Mouse (Mus musculus): Measurements from ENCODE around the gene Limch1.

Gene Limch1

GRCm38 (mm10) chr5:66918316-66919305 lies 173.0 kb downstream of the Limch1 start:
- no peak for DNase-seq (ENCODE audit: low read depth, low spot score)

- no peak for DNase-seq (ENCODE audit: low read depth, low spot score)
These were observed 177.0 kb downstream of the Limch1 start for GRCm38 (mm10) chr5:66922582-66922981.

GRCm38 (mm10) chr5:66929291-66929690 lies 183.7 kb downstream of the Limch1 start:
- no peak for DNase-seq (ENCODE audit: low read depth, low spot score)

GRCm38 (mm10) chr5:66933134-66933804 lies 187.6 kb downstream of the Limch1 start:
- no peak for DNase-seq (ENCODE audit: low read depth, low spot score)

GRCm38 (mm10) chr5:66934585-66934984 lies 189.0 kb downstream of the Limch1 start:
- no peak for DNase-seq (ENCODE audit: low read depth, low spot score)

- DNase-seq (ENCODE audit: low read depth, low spot score): no peak
These were observed 191.7 kb downstream of the Limch1 start for GRCm38 (mm10) chr5:66937376-66937775.

- no peak for DNase-seq (ENCODE audit: low read depth, low spot score)
These were observed 196.3 kb downstream of the Limch1 start for GRCm38 (mm10) chr5:66941710-66942450.

GRCm38 (mm10) chr5:66942922-66943321 lies 197.3 kb downstream of the Limch1 start:
- DNase-seq (ENCODE audit: low read depth, low spot score): no peak

GRCm38 (mm10) chr5:66943521-66943920 lies 197.9 kb downstream of the Limch1 start:
- no peak for DNase-seq (ENCODE audit: low read depth, low spot score)

- DNase-seq (ENCODE audit: low read depth, low spot score): no peak
These were observed 202.3 kb downstream of the Limch1 start for GRCm38 (mm10) chr5:66947958-66948357.

GRCm38 (mm10) chr5:66949098-66949692 lies 203.6 kb downstream of the Limch1 start:
- DNase-seq (ENCODE audit: low read depth, low spot score): no peak

GRCm38 (mm10) chr5:66953375-66953774 lies 207.7 kb downstream of the Limch1 start:
- DNase-seq (ENCODE audit: low read depth, low spot score): no peak

GRCm38 (mm10) chr5:66953971-66954644 lies 208.5 kb downstream of the Limch1 start:
- no peak for DNase-seq (ENCODE audit: low read depth, low spot score)

- no peak for DNase-seq (ENCODE audit: low read depth, low spot score)
These were observed 209.6 kb downstream of the Limch1 start for GRCm38 (mm10) chr5:66955245-66955644.

- DNase-seq (ENCODE audit: low read depth, low spot score): no peak
These were observed 212.0 kb downstream of the Limch1 start for GRCm38 (mm10) chr5:66957656-66958055.

GRCm38 (mm10) chr5:66958118-66958517 lies 212.5 kb downstream of the Limch1 start:
- no peak for DNase-seq (ENCODE audit: low read depth, low spot score)

GRCm38 (mm10) chr5:66959968-66960367 lies 214.3 kb downstream of the Limch1 start:
- DNase-seq (ENCODE audit: low read depth, low spot score): no peak

GRCm38 (mm10) chr5:66965442-66965841 lies 219.8 kb downstream of the Limch1 start:
- no peak for DNase-seq (ENCODE audit: low read depth, low spot score)

GRCm38 (mm10) chr5:66967147-66967546 lies 221.5 kb downstream of the Limch1 start:
- no peak for DNase-seq (ENCODE audit: low read depth, low spot score)

- DNase-seq (ENCODE audit: low read depth, low spot score): no peak
These were observed 222.0 kb downstream of the Limch1 start for GRCm38 (mm10) chr5:66967646-66968045.
